Mouse (Mus musculus) E14TG2a.4 (cell line): ENCODE data around the gene Acsm2.
"Not testable (repeated sequence)": the region's sequence is repeated elsewhere in the genome, so short reads cannot be mapped to it uniquely, and the experiment has no call there.

Source experiments
- CTCF ChIP-seq: conservative IDR thresholded peaks from 2 replicates; pipeline ENCODE4 v1.5.1; 2014; ENCODE audit warnings: low read length
- NANOG ChIP-seq: IDR thresholded peaks from 2 replicates; pipeline ENCODE4 v1.6.1; 2014; ENCODE audit warnings: borderline replicate concordance, low read length, mixed read lengths
- POU5F1 ChIP-seq: IDR thresholded peaks from 2 replicates; pipeline ENCODE4 v1.6.1; 2014; ENCODE audit warnings: low read length, borderline replicate concordance

GRCm38 (mm10) chr7:119562476-119562875 lies 8.3 kb downstream of the Acsm2 start:
- not testable (repeated sequence) for TF ChIP-seq CTCF, NANOG, POU5F1
